Mouse (Mus musculus) ES-Bruce4 (cell line): Measurements from ENCODE around the gene Ajap1.

Source experiments
- CTCF ChIP-seq: IDR thresholded peaks from one replicate; pipeline ENCODE4 v1.8.1; 2011; ENCODE audit warnings: low read depth, low read length
- EP300 ChIP-seq: IDR thresholded peaks from 2 replicates; pipeline ENCODE4 v1.6.1; 2011; ENCODE audit warnings: low read depth, low read length; ENCODE audit not compliant: insufficient read depth
- POLR2A ChIP-seq: IDR thresholded peaks from one replicate; pipeline ENCODE4 v1.8.1; 2011; ENCODE audit warnings: low read length; ENCODE audit not compliant: insufficient read depth

DNA sequence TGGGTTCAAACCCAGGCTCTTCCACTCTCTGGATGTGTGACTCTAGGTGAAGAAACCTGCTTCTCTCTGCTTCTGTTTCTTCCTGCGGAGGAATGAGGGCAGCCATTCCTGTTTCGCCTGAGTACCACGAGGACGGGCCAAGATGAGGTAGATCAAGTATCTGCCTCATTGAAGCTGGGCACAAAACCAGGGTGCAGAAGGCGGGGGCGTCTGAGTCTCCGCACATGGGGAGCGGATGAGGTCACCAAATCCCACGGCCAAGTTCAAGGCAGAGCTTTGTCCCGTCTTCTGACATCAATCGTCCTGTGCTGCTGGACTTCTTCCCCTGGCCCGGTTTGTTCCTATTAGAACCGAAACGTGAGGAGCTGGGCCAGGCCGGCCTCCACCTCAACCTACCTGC is 12.9 kb downstream of the Ajap1 start:
- TF ChIP-seq EP300 = no peak
- TF ChIP-seq POLR2A = no peak
- TF ChIP-seq CTCF = no peak
